Mouse (Mus musculus): ENCODE results near the gene Mettl16.
A peak's percentile ranks its signal among the peaks of the same experiment; 100 is the strongest.

Gene Mettl16

GRCm38 (mm10) chr11:74850998-74851661 is 80.5 kb downstream of the Mettl16 start:
- DNase-seq = no peak

- DNase-seq = no peak
Observed at GRCm38 (mm10) chr11:74857756-74858155, 87.1 kb downstream of the Mettl16 start.

GRCm38 (mm10) chr11:74862129-74862528 is 91.5 kb downstream of the Mettl16 start:
- no peak for DNase-seq

GRCm38 (mm10) chr11:74863471-74863870 is 92.8 kb downstream of the Mettl16 start:
- DNase-seq = peak; percentile 53

- no peak for DNase-seq
Observed at GRCm38 (mm10) chr11:74864421-74864820, 93.8 kb downstream of the Mettl16 start.

GRCm38 (mm10) chr11:74865252-74865651 is 94.6 kb downstream of the Mettl16 start:
- DNase-seq = no peak

GRCm38 (mm10) chr11:74866640-74867039 is 96.0 kb downstream of the Mettl16 start:
- peak; percentile 75 for DNase-seq

- DNase-seq = peak; percentile 9
Observed at GRCm38 (mm10) chr11:74867181-74867580, 96.6 kb downstream of the Mettl16 start.

- no peak for DNase-seq
Observed at GRCm38 (mm10) chr11:74868046-74868760, 97.6 kb downstream of the Mettl16 start.

GRCm38 (mm10) chr11:74869603-74870002 is 99.0 kb downstream of the Mettl16 start:
- no peak for DNase-seq

GRCm38 (mm10) chr11:74870544-74870943 is 99.9 kb downstream of the Mettl16 start:
- DNase-seq = no peak

GRCm38 (mm10) chr11:74870991-74871622 is 100.5 kb downstream of the Mettl16 start:
- peak; percentile 26 for DNase-seq

- no peak for DNase-seq
Observed at GRCm38 (mm10) chr11:74874630-74875029, 104.0 kb downstream of the Mettl16 start.

- peak; percentile 36 for DNase-seq
Observed at GRCm38 (mm10) chr11:74876801-74877200, 106.2 kb downstream of the Mettl16 start.

Measured in lung, postnatal 14 days (tissue).